ENCODE assay signal across 14 mouse cellular contexts in the genomic region with DNA sequence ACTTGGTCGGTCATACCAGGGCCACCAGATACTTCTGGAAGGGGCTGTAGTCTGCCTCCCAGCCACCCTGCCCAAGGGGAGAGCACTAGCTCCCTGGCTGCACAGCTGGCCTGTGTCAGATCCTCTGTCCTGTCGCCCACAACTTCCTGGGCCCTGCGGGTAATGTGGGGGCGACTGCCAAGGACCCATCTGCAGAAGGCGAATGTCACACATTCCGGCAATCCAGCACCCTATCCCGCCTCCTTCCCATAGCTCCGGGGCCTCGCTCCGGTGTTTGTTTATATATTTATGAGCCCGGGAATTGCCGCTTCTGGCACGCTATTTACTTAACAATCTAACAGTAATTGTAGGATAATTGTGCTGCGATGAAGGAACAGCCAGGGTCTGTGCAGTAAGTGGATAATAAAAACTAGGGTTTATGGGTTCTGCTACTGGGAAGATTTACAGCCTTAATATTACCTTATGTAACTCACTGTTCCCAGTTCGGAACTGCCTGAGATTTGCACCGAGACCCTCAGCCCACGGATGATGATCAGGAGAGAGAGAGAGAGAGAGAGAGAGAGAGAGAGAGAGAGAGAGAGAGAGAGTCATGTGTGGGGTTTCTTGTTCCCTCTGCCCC.
DNase-seq lines count a peak whose midpoint lies in the region; ATAC-seq lines count a peak whose summit lies in the region.
"Had no signal": no experiment of that assay in that cellular context is flagged by ENCODE, and none has a peak within 500 bp of the region (broad histone marks: within the 10 kb centered on the region; RNA-seq: fewer than 3 reads in every experiment).

No protein-coding gene starts in this region.

- H3K9ac ChIP-seq in kidney, embryonic 15.5 days = no peak overlapping the region
- no peak overlapping the region for H3K9ac ChIP-seq in kidney, embryonic 14.5 days (ENCODE audit: low read depth, low read length)
- H3K9ac ChIP-seq: embryonic facial prominence, embryonic 15.5 days; forebrain, postnatal 0 days; liver, embryonic 12.5 days; neural tube, embryonic 12.5 days had no signal

- 0 out of 2 replicates have a peak overlapping the region, but pooled peaks have one; percentile 1 for H3K4me2 ChIP-seq in kidney, embryonic 15.5 days
- no peak overlapping the region for H3K4me2 ChIP-seq in kidney, embryonic 14.5 days (replicated peaks; ENCODE audit: low read depth, low read length)
- H3K4me2 ChIP-seq: embryonic facial prominence, embryonic 15.5 days; liver, embryonic 12.5 days; neural tube, embryonic 12.5 days had no signal

- no peak overlapping the region for H3K27ac ChIP-seq in kidney, embryonic 15.5 days
- no peak overlapping the region for H3K27ac ChIP-seq in kidney, embryonic 14.5 days (ENCODE audit: low read depth, low read length)
- H3K27ac ChIP-seq: embryonic facial prominence, embryonic 15.5 days; liver, embryonic 12.5 days; neural tube, embryonic 12.5 days had no signal

- no peak for ATAC-seq in kidney, embryonic 15.5 days (replicated peaks; ENCODE audit: low FRiP score)
- ATAC-seq in kidney, embryonic 14.5 days (ENCODE audit: low FRiP score, low TSS enrichment) = no peak
- ATAC-seq: forebrain, postnatal 0 days; liver, embryonic 12.5 days had no signal

- 0 out of 2 replicates have a peak, but pooled peaks cover 3% of the 10 kb centered on the region for H3K4me1 ChIP-seq in kidney, embryonic 15.5 days
- H3K4me1 ChIP-seq in kidney, embryonic 14.5 days (ENCODE audit: control insufficient read depth, insufficient read depth, low read length) = 0 out of 2 replicates have a peak, but pooled peaks cover 4% of the 10 kb centered on the region
- H3K4me1 ChIP-seq: embryonic facial prominence, embryonic 15.5 days; liver, embryonic 12.5 days; neural tube, embryonic 12.5 days had no signal

- 18% methylated on average over 17 of the region's 17 CpGs for WGBS in kidney, embryonic 15.5 days
- 16% methylated on average over 17 of the region's 17 CpGs for WGBS in kidney, embryonic 14.5 days

- H3K9me3 ChIP-seq in kidney, embryonic 15.5 days (replicated peaks) = no peaks in the 10 kb centered on the region
- no peaks in the 10 kb centered on the region for H3K9me3 ChIP-seq in kidney, embryonic 14.5 days (ENCODE audit: control insufficient read depth, low read length)
- H3K9me3 ChIP-seq: embryonic facial prominence, embryonic 15.5 days; neural tube, embryonic 12.5 days had no signal

- H3K4me3 ChIP-seq in kidney, embryonic 15.5 days (replicated peaks) = no peak overlapping the region
- H3K4me3 ChIP-seq in kidney, embryonic 14.5 days (ENCODE audit: low read length) = no peak overlapping the region
- H3K4me3 ChIP-seq: embryonic facial prominence, embryonic 15.5 days; liver, embryonic 12.5 days; neural tube, embryonic 12.5 days had no signal

- H3K36me3 ChIP-seq in kidney, embryonic 15.5 days = no peaks in the 10 kb centered on the region
- no peaks in the 10 kb centered on the region for H3K36me3 ChIP-seq in kidney, embryonic 14.5 days (ENCODE audit: control insufficient read depth, insufficient read depth, low read length)
- H3K36me3 ChIP-seq: embryonic facial prominence, embryonic 15.5 days; liver, embryonic 12.5 days; neural tube, embryonic 12.5 days had no signal

- H3K27me3 ChIP-seq in kidney, embryonic 15.5 days = 0 out of 2 replicates have a peak, but pooled peaks cover 5% of the 10 kb centered on the region
- H3K27me3 ChIP-seq in kidney, embryonic 14.5 days (ENCODE audit: control insufficient read depth, insufficient read depth, low read length) = no peaks in the 10 kb centered on the region
- H3K27me3 ChIP-seq: embryonic facial prominence, embryonic 15.5 days; liver, embryonic 12.5 days; neural tube, embryonic 12.5 days had no signal

- DNase-seq in right cerebral cortex, adult 2 months (ENCODE audit: low spot score in 2 of 2) = peak; percentile 63 to 73
- DNase-seq in right cerebral cortex, postnatal 4 days = no peak
- peak; percentile 52 to 69 for DNase-seq in left cerebral cortex, adult 9 months (ENCODE audit: low spot score in 2 of 2)
- peak; percentile 45 to 47 for DNase-seq in right cerebral cortex, postnatal 36 days (ENCODE audit: low spot score in 2 of 2)
- no peak for DNase-seq in adrenal gland, adult 18-20 months (ENCODE audit: low spot score in 2 of 2)
- DNase-seq in embryo, embryonic 10.5 days (ENCODE audit: low spot score) = no peak
- DNase-seq: cerebellum, postnatal 36 days; forebrain, postnatal 0 days; heart, postnatal 4 days had no signal

Comparison
In these comparisons a context has a peak if more than half of its experiments do, and no peak if none do; other contexts are left out.
1. DNase-seq: peak in right cerebral cortex, adult 2 months (2 of 2), left cerebral cortex, adult 9 months (2 of 2) and right cerebral cortex, postnatal 36 days (2 of 2); none in right cerebral cortex, postnatal 4 days (single experiment), adrenal gland, adult 18-20 months (0 of 2) and embryo, embryonic 10.5 days (single experiment).